Mouse (Mus musculus) E14TG2a.4 (cell line): ENCODE data around the gene Arhgef3.

ENCODE experiments used
- H3K27me3 ChIP-seq: 2 replicates; pipeline ENCODE4 v1.6.1; 2014; ENCODE audit warnings: low read length, control low read depth; ENCODE audit not compliant: insufficient read depth
- H3K36me3 ChIP-seq: 2 replicates; pipeline ENCODE4 v1.6.1; 2014; ENCODE audit warnings: low read length, control low read depth; ENCODE audit not compliant: insufficient read depth
- H3K4me1 ChIP-seq: replicated peaks from 2 replicates; pipeline ENCODE4 v1.6.1; 2014; ENCODE audit warnings: low read depth, low read length, control low read depth
- H3K4me3 ChIP-seq: replicated peaks from 2 replicates; pipeline ENCODE4 v1.5.1; 2014; ENCODE audit warnings: mild to moderate bottlenecking, low read length
- H3K9me3 ChIP-seq: 2 replicates; pipeline ENCODE4 v1.6.1; 2014; ENCODE audit warnings: low read length, control low read depth
- CTCF ChIP-seq: conservative IDR thresholded peaks from 2 replicates; pipeline ENCODE4 v1.5.1; 2014; ENCODE audit warnings: low read length
- NANOG ChIP-seq: IDR thresholded peaks from 2 replicates; pipeline ENCODE4 v1.6.1; 2014; ENCODE audit warnings: borderline replicate concordance, low read length, mixed read lengths
- POU5F1 ChIP-seq: IDR thresholded peaks from 2 replicates; pipeline ENCODE4 v1.6.1; 2014; ENCODE audit warnings: low read length, borderline replicate concordance

The Arhgef3 gene

GRCm38 (mm10) chr14:27186596-27186995, 71.9 kb downstream of the Arhgef3 start:
- Histone ChIP-seq H3K36me3 (no peaks in the 10 kb centered on the region), H3K4me3 (no peak overlapping the region), H3K27me3 (no peaks in the 10 kb centered on the region), H3K4me1 (peaks cover 37% of the 10 kb centered on the region), H3K9me3 (no peaks in the 10 kb centered on the region)
- TF ChIP-seq POU5F1 (no peak), CTCF (no peak), NANOG (no peak)

- Histone ChIP-seq H3K9me3 (no peaks in the 10 kb centered on the region), H3K4me1 (peaks cover 33% of the 10 kb centered on the region), H3K36me3 (no peaks in the 10 kb centered on the region), H3K27me3 (no peaks in the 10 kb centered on the region), H3K4me3 (no peak overlapping the region)
- TF ChIP-seq POU5F1 (no peak), CTCF (peak; percentile 94)
Observed at GRCm38 (mm10) chr14:27187025-27187424, 72.3 kb downstream of the Arhgef3 start.

- Histone ChIP-seq H3K4me1 (peaks cover 30% of the 10 kb centered on the region), H3K9me3 (no peaks in the 10 kb centered on the region), H3K4me3 (no peak overlapping the region), H3K36me3 (no peaks in the 10 kb centered on the region), H3K27me3 (no peaks in the 10 kb centered on the region)
- no peak for TF ChIP-seq POU5F1
- TF ChIP-seq CTCF, result no peak
- no peak for TF ChIP-seq NANOG
Observed at GRCm38 (mm10) chr14:27187885-27188284, 73.2 kb downstream of the Arhgef3 start.

GRCm38 (mm10) chr14:27192450-27192849, 77.8 kb downstream of the Arhgef3 start:
- no peaks in the 10 kb centered on the region for H3K27me3 ChIP-seq

GRCm38 (mm10) chr14:27196980-27197379, 82.3 kb downstream of the Arhgef3 start:
- no peaks in the 10 kb centered on the region for H3K36me3 ChIP-seq
- H3K9me3 ChIP-seq, result no peaks in the 10 kb centered on the region
- no peaks in the 10 kb centered on the region for H3K27me3 ChIP-seq
- TF ChIP-seq POU5F1, result no peak
- no peak; the same call in 1 of the 2 replicates for TF ChIP-seq CTCF
- TF ChIP-seq NANOG, result no peak
- no peak overlapping the region for H3K4me3 ChIP-seq
- H3K4me1 ChIP-seq, result peaks cover 44% of the 10 kb centered on the region

More at GRCm38 (mm10) chr14:27192450-27192849, 77.8 kb downstream of the Arhgef3 start:
- Histone ChIP-seq H3K36me3 (no peaks in the 10 kb centered on the region), H3K9me3 (no peaks in the 10 kb centered on the region), H3K4me3 (no peak overlapping the region), H3K4me1 (peaks cover 41% of the 10 kb centered on the region)
- TF ChIP-seq NANOG (no peak), POU5F1 (no peak), CTCF (peak; percentile 51)

GRCm38 (mm10) chr14:27198490-27199089, 83.9 kb downstream of the Arhgef3 start:
- TF ChIP-seq NANOG, result no peak
- Histone ChIP-seq H3K36me3 (no peaks in the 10 kb centered on the region), H3K4me3 (no peak overlapping the region), H3K27me3 (no peaks in the 10 kb centered on the region), H3K4me1 (peaks cover 43% of the 10 kb centered on the region), H3K9me3 (no peaks in the 10 kb centered on the region)

- Histone ChIP-seq H3K4me3 (no peak overlapping the region), H3K4me1 (peaks cover 38% of the 10 kb centered on the region), H3K9me3 (no peaks in the 10 kb centered on the region), H3K27me3 (no peaks in the 10 kb centered on the region), H3K36me3 (no peaks in the 10 kb centered on the region)
- TF ChIP-seq POU5F1, result no peak
- no peak for TF ChIP-seq CTCF
- no peak for TF ChIP-seq NANOG
Observed at GRCm38 (mm10) chr14:27199119-27199518, 84.4 kb downstream of the Arhgef3 start.

GRCm38 (mm10) chr14:27199870-27200269, 85.2 kb downstream of the Arhgef3 start:
- no peak for TF ChIP-seq NANOG
- no peak for TF ChIP-seq CTCF
- TF ChIP-seq POU5F1, result no peak
- H3K36me3 ChIP-seq, result no peaks in the 10 kb centered on the region
- no peaks in the 10 kb centered on the region for H3K27me3 ChIP-seq
- H3K4me3 ChIP-seq, result no peak overlapping the region
- peaks cover 45% of the 10 kb centered on the region for H3K4me1 ChIP-seq
- H3K9me3 ChIP-seq, result no peaks in the 10 kb centered on the region

- Histone ChIP-seq H3K4me3 (peak overlapping the region; percentile 32; the same call in 1 of the 2 replicates), H3K9me3 (no peaks in the 10 kb centered on the region), H3K27me3 (no peaks in the 10 kb centered on the region), H3K4me1 (peaks cover 45% of the 10 kb centered on the region), H3K36me3 (no peaks in the 10 kb centered on the region)
- TF ChIP-seq CTCF (no peak), NANOG (no peak), POU5F1 (no peak)
Observed at GRCm38 (mm10) chr14:27200743-27201576, 86.3 kb downstream of the Arhgef3 start.
